Mouse (Mus musculus) E14TG2a.4 (cell line): ENCODE measurements around the gene Jup.

ENCODE experiments used
- H3K27me3 ChIP-seq: 2 replicates; pipeline ENCODE4 v1.6.1; 2014; ENCODE audit warnings: low read length, control low read depth; ENCODE audit not compliant: insufficient read depth
- H3K36me3 ChIP-seq: 2 replicates; pipeline ENCODE4 v1.6.1; 2014; ENCODE audit warnings: low read length, control low read depth; ENCODE audit not compliant: insufficient read depth
- H3K4me1 ChIP-seq: replicated peaks from 2 replicates; pipeline ENCODE4 v1.6.1; 2014; ENCODE audit warnings: low read depth, low read length, control low read depth
- H3K4me3 ChIP-seq: replicated peaks from 2 replicates; pipeline ENCODE4 v1.5.1; 2014; ENCODE audit warnings: mild to moderate bottlenecking, low read length
- H3K9me3 ChIP-seq: 2 replicates; pipeline ENCODE4 v1.6.1; 2014; ENCODE audit warnings: low read length, control low read depth
- CTCF ChIP-seq: conservative IDR thresholded peaks from 2 replicates; pipeline ENCODE4 v1.5.1; 2014; ENCODE audit warnings: low read length
- NANOG ChIP-seq: IDR thresholded peaks from 2 replicates; pipeline ENCODE4 v1.6.1; 2014; ENCODE audit warnings: borderline replicate concordance, low read length, mixed read lengths
- POU5F1 ChIP-seq: IDR thresholded peaks from 2 replicates; pipeline ENCODE4 v1.6.1; 2014; ENCODE audit warnings: low read length, borderline replicate concordance

Jup gene

GRCm38 (mm10) chr11:100395861-100396631 is 1.5 kb downstream of the Jup start:
- H3K4me1 ChIP-seq = peaks cover 91% of the 10 kb centered on the region
- H3K27me3 ChIP-seq = no peaks in the 10 kb centered on the region
- TF ChIP-seq POU5F1 (no peak), NANOG (no peak), CTCF (no peak)
- H3K36me3 ChIP-seq = peaks cover 29% of the 10 kb centered on the region
- H3K9me3 ChIP-seq = no peaks in the 10 kb centered on the region
- H3K4me3 ChIP-seq = peak overlapping the region; percentile 91

DNA sequence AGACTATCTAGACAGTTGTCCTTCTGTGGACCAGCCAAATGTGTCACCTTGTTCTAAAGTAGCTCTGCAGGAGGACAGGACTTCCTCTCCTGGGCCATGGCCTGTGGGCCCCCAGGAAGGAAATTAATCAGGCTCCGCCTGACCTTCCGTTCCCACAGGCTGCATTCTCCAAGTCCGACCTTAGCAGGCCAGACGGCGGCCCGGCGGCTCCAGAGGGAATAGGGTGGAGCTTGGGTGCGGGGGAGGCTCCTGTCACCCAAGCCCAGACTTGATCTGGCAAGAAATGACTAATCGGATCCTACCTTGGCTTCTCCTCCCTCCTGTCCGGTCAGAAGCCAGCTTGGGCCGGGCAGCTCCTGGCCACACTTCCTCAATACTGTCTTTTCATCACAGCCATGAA is 2.4 kb downstream of the Jup start:
- TF ChIP-seq NANOG (no peak), CTCF (no peak), POU5F1 (no peak)
- Histone ChIP-seq H3K4me3 (peak overlapping the region; percentile 91), H3K9me3 (no peaks in the 10 kb centered on the region), H3K4me1 (peaks cover 91% of the 10 kb centered on the region), H3K36me3 (peaks cover 32% of the 10 kb centered on the region), H3K27me3 (no peaks in the 10 kb centered on the region)

- H3K36me3 ChIP-seq = peaks cover 32% of the 10 kb centered on the region
- TF ChIP-seq NANOG (no peak), CTCF (no peak), POU5F1 (no peak)
- H3K9me3 ChIP-seq = no peaks in the 10 kb centered on the region
- H3K27me3 ChIP-seq = no peaks in the 10 kb centered on the region
- H3K4me1 ChIP-seq = peaks cover 91% of the 10 kb centered on the region
- H3K4me3 ChIP-seq = peak overlapping the region; percentile 91
Measured at GRCm38 (mm10) chr11:100394353-100395074, 3.0 kb downstream of the Jup start.

DNA sequence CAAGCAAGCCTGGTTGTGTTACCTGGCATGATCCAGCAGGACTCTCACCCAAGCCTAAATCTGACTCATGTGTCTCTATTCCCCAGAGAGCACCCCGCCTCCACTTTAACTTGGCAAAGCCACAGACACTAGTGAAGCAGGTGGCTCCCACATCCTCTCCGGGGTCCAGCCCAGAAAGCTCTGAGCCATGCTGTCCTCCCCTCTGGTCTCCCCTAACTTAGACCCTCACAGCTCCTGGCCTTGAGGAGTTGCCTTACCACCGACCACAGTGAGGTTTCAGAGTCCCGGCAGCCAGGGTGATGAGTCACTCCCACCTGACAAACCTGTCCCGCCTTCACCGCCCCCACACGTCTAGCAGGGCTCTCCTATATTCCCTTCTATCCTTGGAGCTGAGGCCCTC is 3.8 kb downstream of the Jup start:
- peak overlapping the region; percentile 70 for H3K4me3 ChIP-seq
- no peaks in the 10 kb centered on the region for H3K9me3 ChIP-seq
- no peaks in the 10 kb centered on the region for H3K27me3 ChIP-seq
- H3K4me1 ChIP-seq = peaks cover 91% of the 10 kb centered on the region
- TF ChIP-seq NANOG = no peak
- no peak for TF ChIP-seq CTCF
- no peak for TF ChIP-seq POU5F1
- H3K36me3 ChIP-seq = peaks cover 34% of the 10 kb centered on the region

DNA sequence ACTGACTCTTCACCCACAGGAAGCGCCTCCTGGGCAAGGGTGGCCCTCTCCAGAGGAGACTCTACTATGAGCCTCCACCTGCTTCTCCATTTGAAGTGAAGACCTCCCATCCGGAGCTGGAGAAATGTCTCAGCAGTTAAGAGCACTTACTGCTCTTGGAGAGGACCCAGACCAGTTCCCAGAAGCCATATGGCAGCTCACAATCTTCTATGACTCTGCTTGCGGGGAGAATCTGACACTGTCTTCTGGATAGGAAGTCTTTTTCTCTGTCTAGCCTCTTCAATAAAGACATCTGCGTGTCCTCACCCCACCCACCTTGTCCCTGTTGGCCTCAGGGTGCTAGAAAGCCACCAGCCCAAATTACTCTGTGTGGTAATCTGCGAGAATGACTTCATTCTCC is 4.6 kb downstream of the Jup start:
- peaks cover 38% of the 10 kb centered on the region for H3K36me3 ChIP-seq
- peaks cover 91% of the 10 kb centered on the region for H3K4me1 ChIP-seq
- TF ChIP-seq NANOG (no peak), POU5F1 (no peak), CTCF (no peak)
- H3K4me3 ChIP-seq = peak overlapping the region; percentile 70
- no peaks in the 10 kb centered on the region for H3K27me3 ChIP-seq
- no peaks in the 10 kb centered on the region for H3K9me3 ChIP-seq

DNA sequence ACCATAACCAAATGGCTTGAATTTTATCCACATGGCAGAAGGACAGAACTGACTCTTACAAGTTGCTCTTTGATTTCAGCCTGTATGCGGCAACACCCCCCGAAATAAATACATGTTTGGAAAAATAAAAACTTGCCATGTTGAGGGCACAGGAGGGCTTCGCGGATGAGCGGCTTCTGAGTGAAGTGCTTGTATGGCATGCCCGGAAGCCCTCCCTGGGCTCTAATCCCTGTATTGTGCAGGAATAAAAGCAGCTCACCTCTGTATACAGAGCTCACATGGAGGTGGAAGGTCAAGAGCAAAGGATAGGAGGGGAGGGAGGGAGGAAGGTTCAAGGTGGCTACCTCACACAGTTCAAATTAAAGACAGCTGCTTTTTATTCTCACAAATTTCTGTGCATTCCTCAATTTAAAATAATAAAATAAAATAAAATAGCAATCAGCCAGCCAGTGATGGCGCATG is 5.6 kb downstream of the Jup start:
- no peaks in the 10 kb centered on the region for H3K27me3 ChIP-seq
- H3K4me1 ChIP-seq = peaks cover 99% of the 10 kb centered on the region
- peak; percentile 44; the same call in 1 of the 2 replicates for TF ChIP-seq NANOG
- no peak for TF ChIP-seq POU5F1
- no peak for TF ChIP-seq CTCF
- no peaks in the 10 kb centered on the region for H3K9me3 ChIP-seq
- peak overlapping the region; percentile 70 for H3K4me3 ChIP-seq
- H3K36me3 ChIP-seq = peaks cover 38% of the 10 kb centered on the region

DNA sequence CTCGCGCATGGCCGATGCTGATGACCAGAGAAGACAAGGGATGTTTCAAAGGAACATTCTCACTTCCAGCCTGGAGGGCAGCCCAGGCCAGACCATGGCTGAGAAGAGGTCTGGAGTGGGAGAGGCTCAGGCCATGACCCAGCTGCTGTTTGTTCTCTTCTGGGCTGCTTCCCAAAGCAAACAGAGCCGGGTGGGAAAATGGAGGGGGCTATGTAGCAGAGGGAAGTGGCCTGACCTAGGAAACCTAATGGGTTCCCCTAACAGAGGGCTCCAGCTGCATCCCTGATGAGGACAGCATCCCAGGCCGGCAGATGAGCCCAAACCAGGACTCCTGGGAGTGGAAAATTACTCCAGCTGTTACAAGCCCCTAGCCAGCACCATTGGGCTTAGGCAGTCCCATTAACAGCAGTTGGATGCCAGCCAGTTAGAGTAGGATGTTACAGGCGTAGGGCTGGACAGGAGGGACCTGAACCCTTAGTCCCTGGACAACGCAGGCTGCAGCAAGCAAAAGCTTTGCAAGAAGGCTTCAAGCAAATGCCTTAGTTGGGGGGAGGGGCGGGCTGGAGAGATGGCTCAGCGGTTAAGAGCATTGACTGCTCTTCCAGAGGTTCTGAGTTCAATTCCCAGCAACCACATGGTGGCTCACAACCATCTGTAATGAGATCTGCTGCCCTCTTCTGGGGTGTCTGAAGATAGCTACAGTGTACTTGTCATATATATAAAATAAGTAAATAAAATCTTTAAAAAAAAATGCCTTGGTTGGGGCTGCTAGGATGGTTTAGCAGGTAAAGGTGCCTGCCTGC is 6.3 kb downstream of the Jup start:
- TF ChIP-seq POU5F1 (no peak), CTCF (no peak), NANOG (no peak)
- H3K4me3 ChIP-seq = peak overlapping the region; percentile 70
- peaks cover 99% of the 10 kb centered on the region for H3K4me1 ChIP-seq

DNA sequence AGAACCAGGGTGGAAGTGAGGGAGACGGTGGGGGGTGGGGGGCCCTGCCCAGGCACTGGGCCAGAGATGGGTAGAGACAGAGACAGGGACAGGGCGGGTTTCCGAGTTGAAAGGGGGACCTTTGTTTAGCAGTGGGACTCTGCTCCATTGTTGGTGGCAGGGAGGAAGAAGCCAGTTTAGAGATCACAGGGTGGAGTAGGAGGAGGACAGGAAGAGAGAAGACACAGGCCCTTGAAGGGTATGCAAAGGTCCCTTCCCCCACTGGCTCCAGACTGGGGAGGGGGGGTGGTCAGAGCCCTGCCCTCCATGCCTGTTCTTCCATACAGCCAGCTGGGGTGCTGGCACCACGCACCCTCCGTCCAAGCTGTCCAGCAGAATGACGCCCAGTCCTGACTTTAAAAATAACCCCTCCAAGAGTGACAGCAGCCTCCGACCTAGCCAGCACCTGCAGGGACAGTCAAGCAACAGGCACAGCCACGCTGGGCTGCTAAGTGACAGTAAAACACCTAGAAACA is 7.6 kb downstream of the Jup start:
- TF ChIP-seq CTCF (no peak), NANOG (no peak), POU5F1 (no peak)
- Histone ChIP-seq H3K9me3 (no peaks in the 10 kb centered on the region), H3K4me1 (peaks cover 99% of the 10 kb centered on the region), H3K27me3 (no peaks in the 10 kb centered on the region), H3K36me3 (peaks cover 49% of the 10 kb centered on the region), H3K4me3 (peak overlapping the region; percentile 70)

More for the DNA sequence above, 6.3 kb downstream of the Jup start:
- H3K9me3 ChIP-seq = no peaks in the 10 kb centered on the region
- H3K36me3 ChIP-seq = peaks cover 38% of the 10 kb centered on the region
- H3K27me3 ChIP-seq = no peaks in the 10 kb centered on the region
